Mouse (Mus musculus) testis, adult 2 months (tissue): ENCODE data around the gene Dhrs7. TPM values are rescaled to one million over a fixed set of nuclear protein-coding genes. Genes with fewer than 3 reads are reported as not detected.
"Not testable (repeated sequence)": the region's sequence is repeated elsewhere in the genome, so short reads cannot be mapped to it uniquely, and the experiment has no call there.

Experiments
- H3K27ac ChIP-seq: fragments of 200-500 bp; 2 replicates; pipeline ENCODE4 v1.5.1; 2012; ENCODE audit warnings: low read depth, low read length; ENCODE audit not compliant: control insufficient read depth, insufficient read depth
- H3K27me3 ChIP-seq: fragments of 200-500 bp; 2 replicates; pipeline ENCODE4 v1.6.1; 2012; ENCODE audit warnings: mild to moderate bottlenecking, low read length, moderate library complexity; ENCODE audit not compliant: control insufficient read depth, insufficient read depth
- H3K36me3 ChIP-seq: fragments of 200-500 bp; 2 replicates; pipeline ENCODE4 v1.6.1; 2012; ENCODE audit warnings: mild to moderate bottlenecking, low read length; ENCODE audit not compliant: control insufficient read depth, insufficient read depth
- H3K4me1 ChIP-seq: fragments of 200-500 bp; 2 replicates; pipeline ENCODE4 v1.6.1; 2012; ENCODE audit warnings: low read length; ENCODE audit not compliant: control insufficient read depth, insufficient read depth
- H3K4me3 ChIP-seq: fragments of 200-500 bp; 2 replicates; pipeline ENCODE4 v1.5.1; 2012; ENCODE audit warnings: low read depth, mild to moderate bottlenecking, low read length, moderate library complexity, mixed read lengths; ENCODE audit not compliant: control insufficient read depth
- CTCF ChIP-seq: fragments of 200-500 bp; IDR thresholded peaks from 2 replicates; pipeline ENCODE4 v1.5.1; 2012; ENCODE audit warnings: low read depth, mild to moderate bottlenecking, inconsistent platforms, low read length, moderate library complexity; ENCODE audit not compliant: control insufficient read depth, insufficient read depth, insufficient replicate concordance
- POLR2A ChIP-seq: fragments of 200-500 bp; IDR thresholded peaks from 2 replicates; pipeline ENCODE4 v1.6.1; 2012; ENCODE audit warnings: low read depth, mild to moderate bottlenecking, inconsistent platforms, low read length, moderate library complexity; ENCODE audit not compliant: control insufficient read depth
- polyA plus RNA-seq: library from polyadenylated mRNA; depleted of rRNA; stranded (reverse); fragments of >200 nt; gene quantifications from 2 replicates; pipeline ENCODE4 v1.2.3, GENCODE M21; 2012; rRNA removed

Gene Dhrs7
- polyA plus RNA-seq = 14.9 and 19.3 TPM in 2 replicates

DNA sequence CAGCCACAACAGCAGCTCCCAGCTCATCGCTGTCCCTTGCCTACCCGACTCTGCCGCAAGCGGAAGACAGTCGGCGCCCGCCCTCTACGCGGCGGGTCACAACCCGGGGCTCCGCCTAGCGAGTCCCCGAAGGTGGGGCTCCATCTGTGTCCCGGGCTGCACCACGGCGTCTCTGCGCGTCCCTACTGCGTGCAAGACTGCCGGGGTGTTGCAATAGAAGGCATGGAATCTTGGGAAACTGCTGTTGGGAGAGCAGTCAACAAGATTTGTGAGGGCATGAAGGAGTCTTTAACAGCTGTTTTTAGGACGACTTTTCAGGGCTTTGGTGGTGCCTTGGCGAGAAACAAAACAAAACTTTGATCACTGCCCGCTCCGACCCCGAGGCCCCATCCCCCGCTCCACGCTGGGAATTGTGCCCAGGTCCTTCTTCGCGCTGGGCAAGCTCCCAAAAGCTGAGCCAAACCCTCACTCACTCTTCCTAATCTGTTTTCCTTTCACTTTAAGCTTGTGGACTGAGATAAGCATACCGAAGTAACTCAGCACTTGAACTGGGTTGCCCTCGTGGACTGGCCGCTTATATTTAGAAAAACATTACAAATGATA is at the start of gene Dhrs7:
Gene Dhrs7 (minus strand): TSS at position 175 of the 603 bp plus-strand sequence.
- H3K27me3 ChIP-seq = no peaks in the 10 kb centered on the region
- peak within 1 kb of the TSS; percentile 76 for H3K27ac ChIP-seq
- TF ChIP-seq CTCF = no peak
- peak; percentile 68 for TF ChIP-seq POLR2A
- H3K4me1 ChIP-seq = peaks cover 2% of the 10 kb centered on the region; the same call in 1 of the 2 replicates
- H3K36me3 ChIP-seq = no peaks in the 10 kb centered on the region
- peak within 1 kb of the TSS; percentile 58 for H3K4me3 ChIP-seq

DNA sequence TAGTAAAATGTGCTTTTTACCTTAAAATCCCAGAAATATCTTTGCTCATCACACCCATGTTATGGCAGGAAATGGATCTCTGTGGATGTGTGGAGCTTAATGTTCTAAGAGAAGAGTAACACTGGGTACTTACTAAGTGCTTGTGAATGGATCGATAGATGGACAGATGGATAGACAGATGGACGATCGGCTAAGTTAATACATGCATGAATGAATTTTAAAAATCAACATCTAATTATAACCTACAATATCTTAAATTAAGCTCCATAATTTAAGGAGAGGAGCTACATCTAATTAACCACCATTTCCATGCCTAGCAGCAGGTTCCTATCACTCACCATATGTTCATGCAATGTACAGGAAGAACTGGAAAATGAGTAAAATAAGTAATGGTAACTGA is 45.3 kb upstream of the Dhrs7 start:
- Histone ChIP-seq H3K4me3 (no peak overlapping the region), H3K4me1 (no peaks in the 10 kb centered on the region), H3K27ac (no peak overlapping the region), H3K36me3 (no peaks in the 10 kb centered on the region), H3K27me3 (no peaks in the 10 kb centered on the region)
- no peak for TF ChIP-seq POLR2A
- TF ChIP-seq CTCF = no peak

DNA sequence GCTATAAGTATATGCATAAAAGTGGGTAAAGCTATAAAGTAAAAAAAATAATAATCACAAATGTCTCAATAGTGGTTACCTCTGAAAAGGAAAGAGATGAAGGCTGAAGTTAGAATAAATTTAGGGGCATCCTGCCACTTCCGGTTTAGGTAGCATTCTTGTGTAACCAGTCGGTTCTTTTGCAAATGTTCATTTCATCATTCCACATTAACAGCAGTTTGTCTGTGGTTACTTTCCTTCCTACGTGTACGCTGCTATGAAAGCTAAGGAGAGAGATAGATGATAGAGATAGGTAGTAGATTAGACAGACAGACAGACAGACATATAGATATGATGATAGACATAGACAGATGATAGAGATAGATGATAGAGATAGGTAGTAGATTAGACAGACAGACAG is 39.4 kb upstream of the Dhrs7 start:
- Histone ChIP-seq H3K27ac (no peak overlapping the region), H3K27me3 (no peaks in the 10 kb centered on the region), H3K36me3 (no peaks in the 10 kb centered on the region), H3K4me3 (no peak overlapping the region), H3K4me1 (no peaks in the 10 kb centered on the region)
- TF ChIP-seq CTCF (no peak), POLR2A (no peak)

DNA sequence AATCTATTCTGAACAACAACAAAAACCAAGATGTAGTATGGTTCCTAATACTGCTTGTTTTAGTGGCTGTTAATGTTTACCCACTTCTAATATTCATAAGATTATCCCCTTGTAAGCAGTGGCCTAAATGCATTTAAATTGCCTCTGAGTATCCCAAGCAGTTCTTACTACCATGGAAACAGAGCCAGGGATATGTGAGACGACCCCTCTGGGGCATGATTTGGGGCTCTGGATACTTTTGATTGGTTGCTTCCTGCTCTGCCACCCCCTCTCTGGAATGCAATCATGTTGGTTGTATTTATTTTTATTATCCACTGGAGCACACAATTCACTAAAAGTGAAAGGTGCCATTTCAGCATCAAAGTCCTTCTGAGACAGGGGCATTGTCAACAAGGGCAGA is 35.3 kb upstream of the Dhrs7 start:
- TF ChIP-seq POLR2A (no peak), CTCF (no peak)
- no peaks in the 10 kb centered on the region for H3K36me3 ChIP-seq

DNA sequence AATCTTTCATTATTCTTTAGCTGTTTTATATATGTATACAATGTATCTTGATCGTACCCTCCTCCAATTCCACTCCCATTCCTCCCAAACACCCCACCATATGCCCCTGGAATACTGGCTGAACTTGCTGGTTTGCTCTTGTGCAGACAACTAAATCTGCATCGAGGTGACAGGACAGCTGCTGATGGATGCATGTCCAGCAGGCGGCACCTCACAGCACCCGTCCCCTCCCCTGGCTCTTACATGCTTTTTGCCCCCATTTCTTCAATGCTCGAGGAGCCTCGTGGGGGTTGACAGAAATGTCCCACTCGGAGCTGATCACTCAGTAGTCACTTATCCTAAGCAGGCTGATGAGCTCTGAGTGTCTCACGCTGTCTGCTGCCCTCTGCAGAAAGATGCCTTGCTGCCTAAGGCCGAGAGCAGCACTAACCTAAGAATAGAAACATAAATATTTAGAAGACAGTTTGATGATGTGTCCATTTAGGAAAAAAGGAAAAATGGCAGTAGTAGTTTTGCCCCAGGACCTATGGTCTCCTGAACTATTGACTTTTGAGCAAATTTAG is 30.3 kb upstream of the Dhrs7 start:
- H3K27ac ChIP-seq = no peak overlapping the region
- H3K27me3 ChIP-seq = no peaks in the 10 kb centered on the region
- no peak overlapping the region for H3K4me3 ChIP-seq
- 0 out of 2 replicates have a peak, but pooled peaks have one; percentile 12 for TF ChIP-seq CTCF
- no peak for TF ChIP-seq POLR2A
- peaks cover 2% of the 10 kb centered on the region; the same call in 1 of the 2 replicates for H3K4me1 ChIP-seq
- H3K36me3 ChIP-seq = no peaks in the 10 kb centered on the region

More for the DNA sequence above, 35.3 kb upstream of the Dhrs7 start:
- H3K27me3 ChIP-seq = no peaks in the 10 kb centered on the region
- no peak overlapping the region for H3K4me3 ChIP-seq
- no peak overlapping the region for H3K27ac ChIP-seq
- H3K4me1 ChIP-seq = no peaks in the 10 kb centered on the region

DNA sequence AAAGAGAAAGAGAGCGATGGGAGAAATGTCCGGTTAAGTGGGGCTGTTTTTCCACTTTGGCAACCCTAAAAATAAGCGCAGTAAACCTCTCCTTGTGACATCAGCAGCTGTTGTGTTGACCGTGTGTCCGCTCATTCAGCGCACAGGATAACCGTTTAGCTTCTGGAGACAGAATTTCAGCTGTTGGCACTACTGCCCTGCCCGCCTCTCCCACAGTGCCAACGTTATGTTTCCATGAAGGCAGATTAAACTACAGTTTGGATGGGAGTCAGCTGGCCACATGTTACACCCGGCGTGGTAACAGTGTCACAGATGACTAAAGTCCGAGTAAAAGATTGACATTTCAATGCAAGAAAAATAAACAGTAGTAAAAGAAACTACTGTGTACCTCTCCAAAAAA is 29.7 kb upstream of the Dhrs7 start:
- no peak overlapping the region for H3K27ac ChIP-seq
- no peak overlapping the region for H3K4me3 ChIP-seq
- no peak for TF ChIP-seq CTCF
- TF ChIP-seq POLR2A = no peak
- H3K4me1 ChIP-seq = peaks cover 2% of the 10 kb centered on the region; the same call in 1 of the 2 replicates
- H3K27me3 ChIP-seq = no peaks in the 10 kb centered on the region
- H3K36me3 ChIP-seq = no peaks in the 10 kb centered on the region

DNA sequence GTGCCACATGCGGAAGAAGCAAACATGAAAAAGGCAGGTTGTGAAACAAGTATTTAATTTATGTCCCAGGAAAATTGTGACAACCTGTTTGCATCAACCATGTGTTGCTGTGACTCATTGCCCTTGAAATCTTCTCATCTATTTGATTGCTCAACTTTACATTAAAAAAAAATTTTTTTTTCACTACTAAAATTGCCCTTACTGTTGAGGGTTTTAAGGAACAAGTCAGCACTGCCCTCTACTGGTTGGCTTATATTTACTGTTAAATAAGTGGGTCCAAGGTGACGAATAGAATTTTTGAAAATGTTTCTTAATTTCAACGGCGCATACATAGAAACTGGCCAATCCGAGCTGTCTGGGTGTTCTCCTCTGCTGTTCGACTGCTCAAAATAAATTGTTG is 29.2 kb upstream of the Dhrs7 start:
- no peak for TF ChIP-seq CTCF
- no peak for TF ChIP-seq POLR2A
- Histone ChIP-seq H3K36me3 (no peaks in the 10 kb centered on the region), H3K4me1 (peaks cover 2% of the 10 kb centered on the region; the same call in 1 of the 2 replicates), H3K27ac (no peak overlapping the region), H3K4me3 (no peak overlapping the region), H3K27me3 (no peaks in the 10 kb centered on the region)

DNA sequence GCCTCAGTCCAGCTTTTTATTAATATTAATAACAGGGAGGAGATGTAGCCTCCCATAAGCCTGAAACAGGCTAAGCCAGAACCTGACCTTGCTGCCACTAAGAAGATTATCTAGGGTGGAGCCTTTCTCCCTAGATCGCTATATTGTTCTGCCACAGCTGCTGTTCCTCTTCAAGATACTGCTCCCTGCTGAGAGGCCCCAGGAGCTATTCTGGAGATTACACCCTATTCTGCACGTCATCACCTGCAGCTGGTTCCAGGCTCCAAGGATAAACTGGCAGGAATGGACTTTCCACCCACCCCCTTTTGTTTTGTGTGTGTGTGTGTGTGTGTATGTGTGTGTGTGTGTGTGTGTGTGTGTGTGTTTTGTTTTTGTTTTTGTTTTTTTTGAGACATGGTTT is 23.6 kb upstream of the Dhrs7 start:
- not testable (repeated sequence) for H3K27me3 ChIP-seq, H3K36me3 ChIP-seq, H3K4me1 ChIP-seq, H3K4me3 ChIP-seq, H3K27ac ChIP-seq

DNA sequence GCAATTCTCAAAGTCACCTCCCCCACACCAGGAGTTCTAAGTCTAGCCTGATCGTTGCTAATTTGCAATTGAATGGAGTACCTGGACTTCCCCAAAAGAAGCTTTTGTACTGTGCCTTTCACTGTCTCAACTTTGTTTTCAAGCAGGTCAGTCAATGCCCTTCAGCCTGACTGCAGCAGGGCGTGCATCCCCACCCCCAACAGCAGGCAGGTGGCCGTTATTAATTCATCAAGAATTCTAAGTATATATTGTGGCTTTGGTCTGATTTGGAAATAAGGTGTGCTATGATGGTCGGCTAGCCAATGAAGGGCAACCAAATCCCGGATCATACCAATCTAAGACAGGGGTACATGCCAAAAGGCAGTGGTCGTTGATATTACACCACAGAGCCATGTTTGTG is 23.0 kb upstream of the Dhrs7 start:
- H3K4me3 ChIP-seq, H3K4me1 ChIP-seq, H3K27me3 ChIP-seq, H3K27ac ChIP-seq, H3K36me3 ChIP-seq: not testable (repeated sequence)

DNA sequence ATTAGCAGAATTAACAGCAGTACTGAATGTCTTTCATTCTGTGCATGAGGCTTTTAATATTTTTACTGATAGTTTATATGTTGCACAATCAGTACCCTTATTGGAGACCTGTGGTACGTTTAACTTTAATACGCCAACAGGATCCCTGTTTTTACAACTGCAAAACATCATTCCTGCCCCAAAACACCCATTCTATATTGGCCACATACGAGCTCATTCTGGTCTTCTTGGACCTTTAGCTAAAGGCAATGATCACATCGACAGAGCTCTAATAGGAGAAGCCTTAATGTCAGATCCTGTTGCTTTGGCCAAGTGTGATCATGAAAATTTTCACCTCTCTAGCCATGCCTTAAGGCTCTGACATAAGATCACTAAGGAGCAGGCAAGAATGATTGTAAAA is 21.9 kb upstream of the Dhrs7 start:
- H3K36me3 ChIP-seq, H3K27me3 ChIP-seq, H3K27ac ChIP-seq, H3K4me3 ChIP-seq, H3K4me1 ChIP-seq: not testable (repeated sequence)
